Mouse (Mus musculus) urinary bladder, adult 18-20 months (tissue): ENCODE data around the gene Cryzl2.

Experiments used
- DNase-seq, 2 experiments: peaks; one replicate each; pipeline ENCODE4 v3.0.0; 2022; ENCODE audit warnings: low spot score in 2 of 2, mixed read lengths in 2 of 2

Gene Cryzl2

GRCm38 (mm10) chr1:157443723-157444561 is 14.4 kb upstream of the Cryzl2 start:
- no peak for DNase-seq

- DNase-seq, result no peak
Observed at GRCm38 (mm10) chr1:157444632-157445300, 13.6 kb upstream of the Cryzl2 start.

- no peak for DNase-seq
Observed at GRCm38 (mm10) chr1:157445398-157445910, 12.9 kb upstream of the Cryzl2 start.

- peak; percentile 31 to 44 for DNase-seq
Observed at GRCm38 (mm10) chr1:157446325-157446724, 12.1 kb upstream of the Cryzl2 start.

- DNase-seq, result no peak
Observed at GRCm38 (mm10) chr1:157447142-157447541, 11.2 kb upstream of the Cryzl2 start.

GRCm38 (mm10) chr1:157448164-157448804 is 10.1 kb upstream of the Cryzl2 start:
- no peak for DNase-seq

GRCm38 (mm10) chr1:157448805-157449188 is 9.6 kb upstream of the Cryzl2 start:
- no peak for DNase-seq

- DNase-seq, result no peak
Observed at GRCm38 (mm10) chr1:157449532-157449931, 8.8 kb upstream of the Cryzl2 start.

GRCm38 (mm10) chr1:157449981-157450636 is 8.3 kb upstream of the Cryzl2 start:
- no peak for DNase-seq

- DNase-seq, result no peak
Observed at GRCm38 (mm10) chr1:157452284-157452683, 6.1 kb upstream of the Cryzl2 start.

GRCm38 (mm10) chr1:157452759-157453549 is 5.4 kb upstream of the Cryzl2 start:
- no peak for DNase-seq

GRCm38 (mm10) chr1:157454876-157455275 is 3.5 kb upstream of the Cryzl2 start:
- no peak for DNase-seq

GRCm38 (mm10) chr1:157457789-157458188 is 588 bp upstream of the Cryzl2 start:
- no peak for DNase-seq

GRCm38 (mm10) chr1:157459904-157460303 is 1.5 kb downstream of the Cryzl2 start:
- no peak for DNase-seq

- DNase-seq, result no peak
Observed at GRCm38 (mm10) chr1:157461276-157461675, 2.9 kb downstream of the Cryzl2 start.

GRCm38 (mm10) chr1:157462336-157462735 is 4.0 kb downstream of the Cryzl2 start:
- no peak for DNase-seq

GRCm38 (mm10) chr1:157465194-157465593 is 6.8 kb downstream of the Cryzl2 start:
- DNase-seq, result no peak

- DNase-seq, result no peak
Observed at GRCm38 (mm10) chr1:157467866-157468265, 9.5 kb downstream of the Cryzl2 start.

GRCm38 (mm10) chr1:157470761-157471386 is 12.5 kb downstream of the Cryzl2 start:
- DNase-seq, result no peak

GRCm38 (mm10) chr1:157472716-157473115 is 14.3 kb downstream of the Cryzl2 start:
- DNase-seq, result no peak

- no peak for DNase-seq
Observed at GRCm38 (mm10) chr1:157474865-157475264, 16.5 kb downstream of the Cryzl2 start.
